Mouse (Mus musculus) megakaryocyte, embryonic 14.5 days (primary cell): Measurements from ENCODE around the gene Cyth3.

Source experiments
- FLI1 ChIP-seq: IDR thresholded peaks from 2 replicates; pipeline ENCODE4 v1.6.1; 2012; ENCODE audit warnings: low read length, inconsistent platforms, mixed read lengths
- GATA1 ChIP-seq: IDR thresholded peaks from 3 replicates; pipeline ENCODE4 v1.6.1; 2012; ENCODE audit warnings: mixed read lengths, low read length, inconsistent platforms, borderline replicate concordance

DNA sequence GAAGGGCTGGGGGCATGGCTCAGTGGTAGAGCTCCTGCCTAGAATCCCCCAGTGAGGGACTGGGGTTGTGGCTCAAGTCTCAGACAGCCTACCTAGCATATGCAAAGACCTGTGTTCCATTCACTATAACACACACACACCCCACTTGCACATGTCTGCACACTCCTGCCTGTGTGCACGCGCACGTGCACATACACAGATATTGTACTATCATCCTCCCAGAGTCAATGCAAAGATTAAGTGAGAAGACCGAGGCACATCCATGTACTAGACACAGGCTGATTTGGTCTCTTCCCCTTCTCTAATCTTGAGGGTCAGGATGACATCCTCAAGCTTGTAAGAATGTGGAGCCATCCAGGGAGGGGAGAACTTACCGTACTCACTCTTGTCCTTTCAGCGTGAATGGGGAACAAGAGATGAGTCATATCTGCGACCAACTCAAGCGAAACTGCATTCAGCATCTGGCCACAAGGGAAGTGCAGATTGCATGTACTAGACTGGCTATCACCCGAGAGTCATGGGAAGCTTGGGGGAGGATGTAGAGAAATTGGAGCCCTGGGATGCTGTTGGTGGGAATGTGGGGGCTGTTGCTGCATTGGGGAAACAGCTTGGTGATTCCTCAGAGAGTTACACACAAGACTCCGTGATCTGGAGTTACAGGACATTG lies 42.6 kb upstream of the Cyth3 start:
- TF ChIP-seq GATA1: no peak
- no peak for TF ChIP-seq FLI1
